Mouse (Mus musculus) embryonic stem cell, embryonic (primary cell): ENCODE measurements around the gene Evx2.

Experiments used
- CTCF ChIA-PET, 4 experiments: fragments of 300-600 bp in 2 of 4; fragments of 350-600 bp in 2 of 4; sonication (Branson Sonifier 250); formaldehyde crosslinking; loops; one replicate each; lab custom pipeline; 2022; ENCODE audit warnings: inconsistent platforms in 2 of 4; lab: Charles Lee
- POLR2A ChIA-PET, 4 experiments: fragments of 300-600 bp in 2 of 4; fragments of 350-600 bp in 2 of 4; sonication (Branson Sonifier 250); formaldehyde crosslinking; loops; one replicate each; lab custom pipeline; 2022; ENCODE audit warnings: antibody characterized with exemption in 4 of 4, inconsistent platforms in 1 of 4; lab: Charles Lee

The Evx2 gene

GRCm38 (mm10) chr2:74647082-74647864 is 12.1 kb downstream of the Evx2 start:
- ChIA-PET POLR2A (no interaction called here), CTCF (interaction anchor here in 2 of 4 experiments (0.5 to 0.6 kb wide), 3 partner anchors 14 to 242 kb away, joined by 3 to 11 read pairs (median 3); no protein-coding TSS in a partner anchor)

- ChIA-PET CTCF (no interaction called here), POLR2A (no interaction called here)
Observed at GRCm38 (mm10) chr2:74645631-74646030, 13.7 kb downstream of the Evx2 start.

GRCm38 (mm10) chr2:74642431-74642830 is 16.9 kb downstream of the Evx2 start:
- CTCF ChIA-PET = interaction anchor here in 2 of 4 experiments (0.5 to 0.6 kb wide), 2 partner anchors 33 to 508 kb away, joined by 4 to 6 read pairs; no protein-coding TSS in a partner anchor
- POLR2A ChIA-PET = no interaction called here

DNA sequence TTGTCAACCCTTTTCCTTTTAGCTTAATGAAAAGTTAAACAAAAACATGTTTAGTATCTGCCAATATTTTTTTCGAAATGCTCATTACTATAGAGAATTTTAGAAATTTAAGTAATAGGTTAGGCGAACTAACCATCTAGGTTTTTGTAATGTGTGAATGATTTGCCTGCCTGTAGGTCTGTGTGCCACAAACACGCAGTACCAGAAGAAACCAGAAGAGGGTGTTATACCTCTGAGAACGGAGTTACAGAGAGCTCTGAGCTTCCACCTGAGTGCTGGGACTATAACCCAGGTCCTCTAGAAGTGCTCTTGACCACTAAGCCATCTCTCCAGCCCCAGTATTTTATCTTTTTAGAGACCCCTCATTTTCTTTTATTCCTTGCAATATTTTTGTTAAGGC is 23.9 kb downstream of the Evx2 start:
- POLR2A ChIA-PET = no interaction called here

GRCm38 (mm10) chr2:74620368-74620767 is 39.0 kb downstream of the Evx2 start:
- ChIA-PET POLR2A (interaction anchor here in 1 of 4 experiments (0.7 kb wide), 1 partner anchor 456 kb away, joined by 4 read pairs; no protein-coding TSS in a partner anchor), CTCF (interaction anchor here in 3 of 4 experiments (0.6 to 1.4 kb wide), 4 partner anchors 14 to 507 kb away, joined by 3 to 13 read pairs (median 4); no protein-coding TSS in a partner anchor)

More for the DNA sequence above, 23.9 kb downstream of the Evx2 start:
- CTCF ChIA-PET = interaction anchor here (0.5 to 1.5 kb wide), 8 partner anchors 13 to 738 kb away, joined by 3 to 4 read pairs (median 3); no protein-coding TSS in a partner anchor

- POLR2A ChIA-PET = interaction anchor here in 1 of 4 experiments (0.7 kb wide), 1 partner anchor 455 kb away, joined by 4 read pairs; no protein-coding TSS in a partner anchor
Observed at GRCm38 (mm10) chr2:74619676-74620246, 39.6 kb downstream of the Evx2 start.

DNA sequence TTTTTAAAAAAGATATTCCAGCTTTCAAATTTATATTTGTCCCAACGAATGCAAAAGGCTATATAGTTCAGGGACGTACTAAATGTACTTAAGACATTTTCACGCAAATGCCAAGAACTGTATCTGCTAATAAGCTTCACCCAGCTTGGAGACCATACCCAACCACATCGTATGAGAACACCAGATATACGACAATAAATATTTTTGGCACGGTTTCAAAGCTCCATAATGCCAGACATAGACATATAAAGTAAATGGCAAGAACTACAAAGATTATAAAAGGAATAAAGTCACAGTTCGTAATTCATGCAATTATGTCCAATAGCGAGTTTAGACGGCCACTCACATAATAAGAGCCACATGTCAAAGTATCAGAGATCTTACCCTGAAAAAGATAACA is 41.7 kb downstream of the Evx2 start:
- POLR2A ChIA-PET = no interaction called here
- CTCF ChIA-PET = no interaction called here

More at GRCm38 (mm10) chr2:74619676-74620246, 39.6 kb downstream of the Evx2 start:
- CTCF ChIA-PET = interaction anchor here in 3 of 4 experiments (0.6 to 1.4 kb wide), 4 partner anchors 16 to 547 kb away, joined by 3 to 13 read pairs (median 4); no protein-coding TSS in a partner anchor

DNA sequence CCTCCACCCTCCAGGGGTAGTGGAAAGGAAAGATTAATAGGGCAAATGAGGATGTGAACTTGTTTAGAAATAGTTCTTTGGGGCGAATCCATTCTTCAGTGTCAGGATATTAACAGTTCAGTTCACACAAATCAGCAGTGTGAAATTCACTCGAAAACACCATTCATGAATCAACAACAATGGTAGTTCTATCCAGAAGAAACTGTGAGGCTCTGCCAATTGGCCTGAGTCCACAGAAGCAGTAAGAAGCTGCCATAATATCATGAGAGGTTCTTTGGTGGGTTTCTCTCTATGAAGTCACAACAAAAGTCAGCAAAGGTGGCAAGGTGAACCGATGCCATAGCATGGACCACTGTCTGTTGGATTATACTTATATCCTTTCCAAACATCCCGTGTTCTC is 48.0 kb downstream of the Evx2 start:
- ChIA-PET POLR2A (interaction anchor here in 1 of 4 experiments (0.6 kb wide), 1 partner anchor 56 kb away, joined by 3 read pairs; no protein-coding TSS in a partner anchor), CTCF (no interaction called here)

DNA sequence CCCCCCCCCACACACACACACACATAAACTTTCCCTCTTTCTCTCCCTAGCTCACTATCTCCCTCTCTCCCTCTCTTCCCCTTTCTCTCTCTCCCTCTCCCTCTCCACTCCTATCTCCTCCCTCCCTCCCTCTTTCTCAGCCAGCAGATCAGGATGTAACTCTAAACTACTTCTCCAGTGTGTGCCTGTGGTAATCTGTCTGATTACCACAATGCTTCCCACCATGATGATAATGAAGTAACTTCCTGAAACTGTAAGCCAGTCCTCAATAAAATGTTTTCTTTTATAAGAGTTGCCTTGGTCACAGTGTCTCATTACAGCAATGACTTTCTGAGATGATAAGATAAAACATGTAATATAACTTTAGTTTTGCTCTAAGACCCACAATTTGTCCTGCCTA is 50.0 kb downstream of the Evx2 start:
- CTCF ChIA-PET = interaction anchor here in 1 of 4 experiments (0.7 kb wide), 1 partner anchor 33 kb away, joined by 4 read pairs; no protein-coding TSS in a partner anchor
- POLR2A ChIA-PET = interaction anchor here in 1 of 4 experiments (0.6 kb wide), 2 partner anchors 128 to 609 kb away, joined by 4 to 9 read pairs; no protein-coding TSS in a partner anchor

- CTCF ChIA-PET = interaction anchor here in 1 of 4 experiments (0.6 kb wide), 1 partner anchor 14 kb away, joined by 3 read pairs; no protein-coding TSS in a partner anchor
- POLR2A ChIA-PET = no interaction called here
Observed at GRCm38 (mm10) chr2:74606087-74606760, 53.1 kb downstream of the Evx2 start.

DNA sequence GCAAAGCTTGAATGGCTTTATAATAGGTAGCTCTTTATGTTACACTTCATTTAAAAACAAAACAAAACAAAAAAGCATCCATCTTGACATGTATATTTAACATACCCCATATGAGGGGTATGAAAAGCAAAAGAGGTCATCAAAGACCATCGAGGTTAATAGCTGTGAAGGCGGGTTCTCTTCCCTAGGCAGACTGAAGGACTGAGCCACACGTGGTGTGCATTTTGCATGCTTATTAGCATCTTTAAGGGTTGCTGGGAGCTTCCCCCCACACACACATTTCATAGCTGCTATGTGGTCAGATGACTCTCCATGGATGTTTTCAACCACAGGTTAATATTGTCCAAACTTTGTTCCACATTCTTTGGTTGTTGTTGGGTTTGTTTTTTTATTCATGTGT is 55.3 kb downstream of the Evx2 start:
- CTCF ChIA-PET = no interaction called here
- POLR2A ChIA-PET = no interaction called here
